Mouse (Mus musculus) olfactory bulb, adult 2 months (tissue): Measurements from ENCODE around the gene Clstn1.

Experiments
- CTCF ChIP-seq: fragments of 200-500 bp; IDR thresholded peaks from 2 replicates; pipeline ENCODE4 v1.5.1; 2012; ENCODE audit warnings: low read depth, mild to moderate bottlenecking, low read length, moderate library complexity; ENCODE audit not compliant: insufficient read depth
- POLR2A ChIP-seq: fragments of 200-500 bp; IDR thresholded peaks from 2 replicates; pipeline ENCODE4 v1.6.1; 2012; ENCODE audit warnings: mild to moderate bottlenecking, low read depth, low read length, moderate library complexity; ENCODE audit not compliant: insufficient read depth

DNA sequence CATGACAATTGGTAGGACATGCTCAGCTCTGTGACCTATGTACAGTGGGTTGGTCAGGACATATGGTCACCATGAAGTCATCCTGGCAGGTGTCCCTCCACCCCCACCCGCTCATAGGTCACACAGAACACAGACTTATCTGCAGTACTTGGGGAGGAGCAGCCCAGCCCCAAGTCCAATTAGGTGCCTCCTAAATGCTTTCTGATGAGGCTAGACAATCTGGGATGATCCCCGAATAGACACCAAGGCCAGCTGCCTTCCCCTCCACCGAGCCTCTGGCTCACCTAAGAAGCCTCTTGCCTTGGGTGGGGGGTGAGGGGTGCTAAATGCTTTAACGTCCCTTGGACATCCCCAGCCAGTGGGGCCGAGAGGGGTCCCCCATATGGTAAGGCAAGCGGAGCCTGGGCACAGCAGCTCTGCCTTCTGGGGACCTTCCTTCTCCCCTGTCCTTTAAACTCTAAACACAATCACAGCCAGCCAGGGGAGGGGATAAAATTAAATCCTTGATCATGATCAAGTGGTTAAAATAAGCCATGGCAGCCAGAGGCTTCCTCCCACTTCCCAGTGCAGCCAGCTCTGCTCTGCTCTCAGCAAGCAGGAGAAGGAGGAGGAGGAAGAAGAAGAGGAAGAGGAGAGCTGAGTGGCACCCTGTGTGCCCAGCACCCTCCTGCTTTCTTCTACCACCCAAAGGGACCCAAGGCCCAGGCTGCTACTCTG, 16.3 kb upstream of the Clstn1 start:
- no peak for TF ChIP-seq POLR2A
- no peak for TF ChIP-seq CTCF
